Mouse (Mus musculus) ES-E14 (cell line): ENCODE data around the gene Bri3bp. TPM values are rescaled to one million over a fixed set of nuclear protein-coding genes. Genes with fewer than 3 reads are reported as not detected.
A peak's percentile ranks its signal among the peaks of the same experiment; 100 is the strongest.

Experiments
- DNase-seq: peaks from one replicate; pipeline ENCODE4 v3.0.0-alpha.2; 2013; ENCODE audit warnings: low read depth, low spot score
- H3K27ac ChIP-seq: 2 replicates; pipeline ENCODE4 v1.5.1; 2012; ENCODE audit warnings: low read depth, mild to moderate bottlenecking, low read length, moderate library complexity, mixed read lengths; ENCODE audit not compliant: poor library complexity, insufficient read depth, severe bottlenecking
- H3K36me3 ChIP-seq: 2 replicates; pipeline ENCODE4 v1.6.1; 2012; ENCODE audit warnings: mild to moderate bottlenecking, low read length, moderate library complexity, mixed read lengths; ENCODE audit not compliant: control insufficient read depth, poor library complexity, insufficient read depth, severe bottlenecking
- H3K4me1 ChIP-seq, 2 experiments: fragments of 150-350 bp in 1 of 2; sonication (generic) in 1 of 2; 2 replicates each; pipeline ENCODE4 v1.6.1; 2012; ENCODE audit warnings: low read length in 2 of 2, mild to moderate bottlenecking in 1 of 2, mixed read lengths in 1 of 2; ENCODE audit not compliant: control insufficient read depth in 2 of 2, insufficient read depth in 2 of 2, poor library complexity in 1 of 2
- H3K4me3 ChIP-seq, 2 experiments: fragments of 150-350 bp in 1 of 2; sonication (generic) in 1 of 2; 2 replicates each; pipeline ENCODE4 v1.5.1; 2012; ENCODE audit warnings: low read length in 2 of 2, low read depth in 1 of 2, mild to moderate bottlenecking in 1 of 2, mixed read lengths in 1 of 2; ENCODE audit not compliant: insufficient read depth in 1 of 2, poor library complexity in 1 of 2, severe bottlenecking in 1 of 2
- H3K9ac ChIP-seq: 2 replicates; pipeline ENCODE4 v1.6.1; 2012; ENCODE audit warnings: low read depth, mild to moderate bottlenecking, low read length, mixed read lengths; ENCODE audit not compliant: poor library complexity, insufficient read depth, severe bottlenecking
- H3K9me3 ChIP-seq: fragments of 150-350 bp; sonication (generic); 2 replicates; pipeline ENCODE4 v1.6.1; 2012; ENCODE audit warnings: low read depth, mild to moderate bottlenecking, low read length; ENCODE audit not compliant: control insufficient read depth, insufficient read depth
- CHD2 ChIP-seq: IDR thresholded peaks from 2 replicates; pipeline ENCODE4 v1.6.1; 2014; ENCODE audit warnings: mild to moderate bottlenecking, low read depth, low read length, inconsistent platforms
- HCFC1 ChIP-seq: IDR thresholded peaks from 2 replicates; pipeline ENCODE4 v1.6.1; 2012; ENCODE audit warnings: low read length, inconsistent platforms, borderline replicate concordance; ENCODE audit not compliant: insufficient read depth
- MAFK ChIP-seq: IDR thresholded peaks from 2 replicates; pipeline ENCODE4 v1.6.1; 2014; ENCODE audit warnings: mild to moderate bottlenecking, low read depth, low read length, inconsistent platforms; ENCODE audit not compliant: insufficient read depth
- ZC3H11A ChIP-seq: IDR thresholded peaks from 2 replicates; pipeline ENCODE4 v1.6.1; 2012; ENCODE audit warnings: low read depth, mild to moderate bottlenecking, inconsistent platforms, low read length, borderline replicate concordance
- ZNF384 ChIP-seq: IDR thresholded peaks from 2 replicates; pipeline ENCODE4 v1.6.1; 2012; ENCODE audit warnings: low read depth, low read length, inconsistent platforms
- in situ Hi-C, 2 experiments: fragments of 600-800 bp; cut with MboI; formaldehyde crosslinking; loops; one replicate each; pipeline ENCODE4 v1.15.1; 2025; ENCODE audit warnings: low sequenced_read_pairs in 2 of 2, inconsistent platforms in 1 of 2; ENCODE audit not compliant: unreplicated experiment in 2 of 2
- total RNA-seq: library from RNA; depleted of rRNA; stranded (reverse); fragments of 300-350 nt; gene quantifications from 2 replicates; pipeline ENCODE4 v1.2.3, GENCODE M21; 2012

Bri3bp gene
- total RNA-seq, 1 experiment, result 52.7 TPM

GRCm38 (mm10) chr5:125402476-125402875, 38.9 kb upstream of the Bri3bp start:
- Histone ChIP-seq H3K27ac (no peak overlapping the region), H3K4me1 (peaks cover 0 to 16% of the 10 kb centered on the region in 2 experiments; a peak in 1 of 4 replicates), H3K9me3 (no peaks in the 10 kb centered on the region), H3K9ac (0 out of 2 replicates have a peak overlapping the region, but pooled peaks have one; percentile 10), H3K36me3 (no peaks in the 10 kb centered on the region), H3K4me3 (peak overlapping the region in 1 of 2 experiments; percentile 14; a peak in 1 of 4 replicates)
- DNase-seq, result no peak
- in situ Hi-C loops, result no loop called here
- TF ChIP-seq ZNF384, result no peak
- no peak for TF ChIP-seq MAFK
- TF ChIP-seq HCFC1, result no peak
- no peak for TF ChIP-seq CHD2
- TF ChIP-seq ZC3H11A, result no peak

- in situ Hi-C loops, result no loop called here
These were observed 38.4 kb upstream of the Bri3bp start for GRCm38 (mm10) chr5:125402991-125403390.

GRCm38 (mm10) chr5:125403481-125404465, 37.6 kb upstream of the Bri3bp start:
- no peaks in the 10 kb centered on the region for H3K36me3 ChIP-seq
- in situ Hi-C loops, result no loop called here
- H3K4me1 ChIP-seq, result peaks cover 0 to 19% of the 10 kb centered on the region in 2 experiments; a peak in 1 of 4 replicates
- peak; percentile 62 for DNase-seq
- no peak overlapping the region for H3K27ac ChIP-seq
- no peaks in the 10 kb centered on the region for H3K9me3 ChIP-seq
- no peak for TF ChIP-seq HCFC1
- TF ChIP-seq ZNF384, result peak; percentile 97
- TF ChIP-seq MAFK, result peak; percentile 90
- TF ChIP-seq ZC3H11A, result no peak
- peak overlapping the region; percentile 48 to 83 for H3K4me3 ChIP-seq
- H3K9ac ChIP-seq, result peak overlapping the region; percentile 20; the same call in 1 of the 2 replicates

More at GRCm38 (mm10) chr5:125402991-125403390, 38.4 kb upstream of the Bri3bp start:
- Histone ChIP-seq H3K36me3 (no peaks in the 10 kb centered on the region), H3K27ac (no peak overlapping the region), H3K4me1 (peaks cover 0 to 17% of the 10 kb centered on the region in 2 experiments; a peak in 1 of 4 replicates), H3K9me3 (no peaks in the 10 kb centered on the region), H3K4me3 (peak overlapping the region in 1 of 2 experiments; percentile 14; a peak in 1 of 4 replicates), H3K9ac (0 out of 2 replicates have a peak overlapping the region, but pooled peaks have one; percentile 10)
- TF ChIP-seq CHD2, result no peak
- no peak for TF ChIP-seq MAFK
- TF ChIP-seq ZNF384, result no peak
- TF ChIP-seq HCFC1, result no peak
- no peak for DNase-seq

- in situ Hi-C loops, result no loop called here
- H3K9me3 ChIP-seq, result no peaks in the 10 kb centered on the region
- peaks cover 0 to 19% of the 10 kb centered on the region in 2 experiments; a peak in 1 of 4 replicates for H3K4me1 ChIP-seq
- peak overlapping the region; percentile 73 to 83 for H3K4me3 ChIP-seq
- H3K9ac ChIP-seq, result peak overlapping the region; percentile 70
- H3K27ac ChIP-seq, result no peak overlapping the region
- TF ChIP-seq ZC3H11A (no peak), MAFK (no peak), HCFC1 (no peak), ZNF384 (no peak), CHD2 (no peak)
- no peak for DNase-seq
- H3K36me3 ChIP-seq, result no peaks in the 10 kb centered on the region
These were observed 36.8 kb upstream of the Bri3bp start for GRCm38 (mm10) chr5:125404536-125404902.
